In the genomic region with DNA sequence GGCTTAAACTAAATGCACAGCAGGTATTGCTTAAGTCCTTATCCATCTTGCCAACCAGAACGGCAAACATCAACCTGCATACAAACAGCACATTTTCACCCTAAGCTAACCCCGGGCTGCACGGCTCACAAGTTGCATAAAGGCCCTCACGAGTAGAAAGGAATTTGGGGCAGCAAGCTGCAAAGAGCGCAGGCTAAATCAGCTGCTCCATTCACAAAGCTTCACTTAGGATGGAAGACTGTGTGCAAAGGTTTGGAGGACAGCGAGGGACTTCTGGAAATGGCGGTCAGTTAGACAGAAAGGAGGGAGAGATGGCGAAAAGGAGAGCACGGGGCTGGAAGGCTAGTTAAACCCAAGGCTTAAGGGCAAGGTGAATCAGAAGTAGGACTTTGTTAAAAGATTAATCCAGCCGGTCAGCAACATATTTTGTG, we compare ENCODE assay signal across 8 mouse cellular contexts. TPM values are rescaled to one million over a fixed set of nuclear protein-coding genes. Genes with fewer than 3 reads are reported as not detected.
DNase-seq lines count a peak whose midpoint lies in the region; ATAC-seq lines count a peak whose summit lies in the region.

No protein-coding gene starts in this region.

- peak overlapping the region; percentile 73 for H3K27ac ChIP-seq in forebrain, embryonic 10.5 days
- no peak overlapping the region for H3K27ac ChIP-seq in forebrain, embryonic 16.5 days (ENCODE audit: low read length)
- no peak overlapping the region for H3K27ac ChIP-seq in forebrain, embryonic 11.5 days (ENCODE audit: low read depth, low read length)

- peak overlapping the region; percentile 30 for H3K4me3 ChIP-seq in forebrain, embryonic 10.5 days
- no peak overlapping the region for H3K4me3 ChIP-seq in forebrain, embryonic 16.5 days (replicated peaks; ENCODE audit: low read length)
- no peak overlapping the region for H3K4me3 ChIP-seq in forebrain, embryonic 11.5 days (ENCODE audit: low read depth, low read length)

- no peak overlapping the region for H3K9ac ChIP-seq in forebrain, embryonic 16.5 days (replicated peaks; ENCODE audit: low read depth, low read length)
- H3K9ac ChIP-seq in forebrain, embryonic 11.5 days (ENCODE audit: low read length) = peak overlapping the region; percentile 27; the same call in 1 of the 2 replicates

- H3K27me3 ChIP-seq in forebrain, embryonic 10.5 days (ENCODE audit: poor library complexity, severe bottlenecking) = 0 out of 2 replicates have a peak, but pooled peaks cover 8% of the 10 kb centered on the region
- no peaks in the 10 kb centered on the region for H3K27me3 ChIP-seq in forebrain, embryonic 16.5 days (replicated peaks; ENCODE audit: control insufficient read depth, insufficient read depth, low read length)
- no peaks in the 10 kb centered on the region for H3K27me3 ChIP-seq in forebrain, embryonic 11.5 days (ENCODE audit: control insufficient read depth, insufficient read depth, low read length)

- peak; percentile 29 for DNase-seq in forebrain, embryonic 10.5 days (ENCODE audit: extremely low spot score, low spot score)
- DNase-seq in forebrain, embryonic 11.5 days (ENCODE audit: low spot score) = no peak
- DNase-seq in kidney, adult 8-10 months = peak; percentile 71 to 86
- DNase-seq in lung, postnatal 10 days = peak; percentile 40
- DNase-seq in urinary bladder, adult 2 months (ENCODE audit: low spot score) = no peak
- no peak for DNase-seq in gastrocnemius, postnatal 36 days

- no peak for ATAC-seq in forebrain, embryonic 16.5 days
- peak; percentile 42; the same call in 1 of the 2 replicates for ATAC-seq in forebrain, embryonic 11.5 days (replicated peaks; ENCODE audit: low FRiP score)
- no peak for ATAC-seq in monocyte, adult 5-6 weeks (replicated peaks; ENCODE audit: insufficient number of reproducible peaks, low FRiP score, low TSS enrichment, poor library complexity, severe bottlenecking)

- H3K9me3 ChIP-seq in forebrain, embryonic 10.5 days = no peaks in the 10 kb centered on the region
- no peaks in the 10 kb centered on the region for H3K9me3 ChIP-seq in forebrain, embryonic 16.5 days (ENCODE audit: control insufficient read depth, low read length)
- no peaks in the 10 kb centered on the region for H3K9me3 ChIP-seq in forebrain, embryonic 11.5 days (ENCODE audit: control insufficient read depth, low read length)

- 19% methylated on average over 10 of the region's 10 CpGs for WGBS in forebrain, embryonic 10.5 days
- 12% methylated on average over 10 of the region's 10 CpGs for WGBS in forebrain, embryonic 16.5 days
- WGBS in forebrain, embryonic 11.5 days = 9% methylated on average over 10 of the region's 10 CpGs

- no peaks in the 10 kb centered on the region for H3K36me3 ChIP-seq in forebrain, embryonic 10.5 days (replicated peaks)
- H3K36me3 ChIP-seq in forebrain, embryonic 16.5 days (ENCODE audit: control insufficient read depth, insufficient read depth) = no peaks in the 10 kb centered on the region
- H3K36me3 ChIP-seq in forebrain, embryonic 11.5 days (ENCODE audit: control insufficient read depth, insufficient read depth, low read length) = no peaks in the 10 kb centered on the region

- H3K4me1 ChIP-seq in forebrain, embryonic 10.5 days = peaks cover 56% of the 10 kb centered on the region
- H3K4me1 ChIP-seq in forebrain, embryonic 16.5 days (replicated peaks; ENCODE audit: control insufficient read depth, insufficient read depth, low read length) = peaks cover 17% of the 10 kb centered on the region
- H3K4me1 ChIP-seq in forebrain, embryonic 11.5 days (replicated peaks; ENCODE audit: control insufficient read depth, insufficient read depth, low read length) = peaks cover 13% of the 10 kb centered on the region; the same call in 1 of the 2 replicates

- no peak overlapping the region for H3K4me2 ChIP-seq in forebrain, embryonic 16.5 days (ENCODE audit: low read length)
- peak overlapping the region; percentile 40 for H3K4me2 ChIP-seq in forebrain, embryonic 11.5 days (ENCODE audit: low read depth, low read length, severe bottlenecking)

- intact Hi-C loops in gastrocnemius, postnatal 36 days (cut with DNase I) = no loop called here

RNA-seq across cellular contexts. Expression of a gene that starts 1.8 kb away (rescaled TPM):
- polyA plus RNA-seq in forebrain, embryonic 10.5 days (2016; fragmentation: Nextera tagmentation; extraction: Ambion mirVana) = 2.6 and 3.1 TPM in 2 replicates
- 4.8 and 6.1 TPM in 2 replicates for polyA plus RNA-seq in forebrain, embryonic 16.5 days (2015; fragmentation: Nextera tagmentation; extraction: Ambion mirVana)
- 2.4 and 3.4 TPM in 2 replicates for polyA plus RNA-seq in forebrain, embryonic 11.5 days (2014; fragmentation: Nextera tagmentation; extraction: Ambion mirVana)
- 0.39 TPM in 1 of 3 replicates, not detected in the others for total RNA-seq in monocyte, adult 5-6 weeks (2017)
- polyA plus RNA-seq in urinary bladder, adult 2 months (2012; rRNA removed) = 5.1 and 5.4 TPM in 2 replicates
- 10 to 100 TPM in 1 of 2 experiments, 1 to 10 TPM in 1; 7.6 to 11.3 TPM for total RNA-seq in gastrocnemius, postnatal 36 days (2021)

Comparison
In these comparisons a context has a peak if more than half of its experiments do, and no peak if none do; other contexts are left out.
1. DNase-seq: peak in forebrain, embryonic 10.5 days (single experiment), kidney, adult 8-10 months (2 of 2) and lung, postnatal 10 days (single experiment); none in forebrain, embryonic 11.5 days (single experiment), urinary bladder, adult 2 months (single experiment) and gastrocnemius, postnatal 36 days (0 of 2).